Mouse (Mus musculus) testis, adult 2 months (tissue): ENCODE results near the gene Gm20532.

Experiments
- CTCF ChIP-seq: fragments of 200-500 bp; IDR thresholded peaks from 2 replicates; pipeline ENCODE4 v1.5.1; 2012; ENCODE audit warnings: low read depth, mild to moderate bottlenecking, inconsistent platforms, low read length, moderate library complexity; ENCODE audit not compliant: control insufficient read depth, insufficient read depth, insufficient replicate concordance
- POLR2A ChIP-seq: fragments of 200-500 bp; IDR thresholded peaks from 2 replicates; pipeline ENCODE4 v1.6.1; 2012; ENCODE audit warnings: low read depth, mild to moderate bottlenecking, inconsistent platforms, low read length, moderate library complexity; ENCODE audit not compliant: control insufficient read depth

- TF ChIP-seq CTCF (no peak), POLR2A (no peak)
Observed at GRCm38 (mm10) chr2:26590282-26590681, 3.8 kb downstream of the Gm20532 start.
